Mouse (Mus musculus) lung, adult 2 months (tissue): ENCODE data around the gene Cfap20.

Experiments
- CTCF ChIP-seq: fragments of 200-500 bp; IDR thresholded peaks from 2 replicates; pipeline ENCODE4 v1.5.1; 2011; ENCODE audit warnings: mild to moderate bottlenecking, low read length, control low read depth; ENCODE audit not compliant: insufficient read depth
- POLR2A ChIP-seq: fragments of 200-500 bp; IDR thresholded peaks from 2 replicates; pipeline ENCODE4 v1.6.1; 2011; ENCODE audit warnings: low read depth, mild to moderate bottlenecking, control low read depth, low read length, borderline replicate concordance; ENCODE audit errors: extremely low read depth

DNA sequence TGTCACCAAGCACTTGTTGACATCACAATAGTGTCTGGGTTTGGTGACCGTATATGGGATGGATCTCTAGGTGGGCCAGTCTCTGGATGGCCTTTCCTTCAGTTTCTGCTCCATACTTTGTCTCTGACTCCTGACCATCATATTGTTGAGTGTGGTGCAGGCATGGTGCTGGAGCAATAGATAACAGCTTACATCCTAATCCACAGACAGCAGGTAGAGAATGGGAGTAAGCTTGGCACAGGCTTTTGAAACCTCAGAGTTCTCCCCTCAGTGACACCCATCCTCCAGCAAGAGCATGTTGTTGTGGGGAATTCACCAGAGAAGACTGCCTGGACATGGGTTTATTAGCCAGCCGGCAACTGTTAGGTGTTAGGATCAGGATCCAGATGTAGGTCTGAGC is 4.8 kb upstream of the Cfap20 start:
- TF ChIP-seq CTCF, result no peak
- TF ChIP-seq POLR2A, result no peak
